Mouse (Mus musculus): ENCODE data around the gene BC053393. TPM values are rescaled to one million over a fixed set of nuclear protein-coding genes. Genes with fewer than 3 reads are reported as not detected.

The BC053393 gene
- not detected for polyA plus RNA-seq (2014; fragmentation: Illumina TruSeq; extraction: RNeasy Lipid Tissue Mini Kit (QIAGEN cat#74804); ENCODE audit: low read depth, low replicate concordance)

DNA sequence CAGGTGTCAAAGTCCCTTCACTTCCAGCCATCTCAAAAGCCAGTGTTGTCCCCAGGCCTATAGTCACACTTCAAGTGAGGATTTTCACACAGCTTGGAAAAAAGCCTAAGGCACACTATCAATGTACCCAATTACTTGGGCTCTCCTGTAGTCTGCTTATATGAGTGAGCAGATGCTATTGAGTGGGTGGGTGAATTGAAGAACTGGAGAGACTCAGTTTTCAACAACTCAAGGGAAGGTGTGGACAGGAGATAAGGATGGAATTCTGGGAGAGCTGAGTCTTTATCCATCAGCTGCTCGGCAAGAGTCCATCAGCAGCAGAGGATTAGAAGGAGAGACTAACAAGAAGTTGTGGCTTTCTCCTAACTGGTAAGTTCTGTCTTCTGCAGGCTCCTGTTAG, at the start of gene BC053393:
Gene BC053393, plus strand, starts transcription at position 210 of the 400 bp plus-strand sequence.

DNA sequence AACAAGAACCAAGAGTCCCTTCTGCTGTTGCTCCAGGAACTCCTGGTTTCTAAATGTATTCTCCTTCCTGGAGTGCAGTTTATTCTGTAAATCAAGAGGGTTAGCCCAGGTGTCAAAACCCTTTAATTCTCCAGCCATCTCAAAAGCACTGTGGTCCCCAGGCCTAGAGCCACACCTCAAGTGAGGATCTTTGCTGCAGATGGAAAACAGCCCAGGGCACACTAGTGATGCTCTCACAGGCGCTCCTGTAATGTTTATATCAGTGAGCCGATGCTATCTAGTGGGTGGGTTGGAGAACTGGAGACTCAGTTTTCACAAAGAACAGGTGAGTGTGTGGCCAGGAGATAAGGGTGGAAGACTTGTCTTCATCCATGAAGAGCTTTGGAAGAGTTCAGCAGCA, 47.4 kb upstream of the BC053393 start, which contains the start of gene Gm12169:
Gene Gm12169, plus strand, starts transcription at position 301 of the 400 bp plus-strand sequence.

DNA sequence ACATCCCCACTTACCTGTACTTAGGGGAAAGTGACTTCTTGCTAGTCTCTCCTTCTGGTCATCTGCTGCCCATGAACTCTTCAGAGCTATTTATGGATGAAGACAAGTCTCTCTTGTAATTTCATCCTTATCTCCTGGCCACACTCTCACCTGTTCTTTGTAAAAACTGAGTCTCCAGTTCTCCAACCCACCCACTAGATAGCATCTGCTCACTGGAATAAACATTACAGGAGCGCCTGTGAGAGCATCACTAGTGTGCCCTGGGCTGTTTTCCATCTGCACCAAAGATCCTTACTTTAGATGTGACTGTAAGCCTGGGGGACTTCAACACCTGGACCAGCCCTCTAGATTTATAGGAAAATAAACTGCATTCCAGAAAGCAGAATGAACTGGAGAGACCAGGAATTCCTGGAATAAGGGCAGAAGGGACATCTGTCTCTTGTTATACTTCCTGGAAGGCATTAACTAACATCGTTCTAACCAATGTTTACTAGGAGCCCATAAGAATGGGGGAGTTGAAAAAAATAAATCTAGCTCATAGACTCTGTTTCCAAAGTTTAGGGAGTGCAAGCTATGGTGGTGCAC, 58.0 kb downstream of the BC053393 start, which contains the start of gene Dppa1:
Gene Dppa1, minus strand, starts transcription at position 51 of the 585 bp plus-strand sequence.

Other genes with a start within 250 kb of the BC053393 start
- gene Itk, start 182.0 kb upstream of the BC053393 start, polyA plus RNA-seq (2014; fragmentation: Illumina TruSeq; extraction: RNeasy Lipid Tissue Mini Kit (QIAGEN cat#74804); ENCODE audit: low read depth, low replicate concordance) = 0.29 TPM
- 2.3 TPM for gene Fam71b, start 175.0 kb upstream of the BC053393 start, polyA plus RNA-seq (2014; fragmentation: Illumina TruSeq; extraction: RNeasy Lipid Tissue Mini Kit (QIAGEN cat#74804); ENCODE audit: low read depth, low replicate concordance)
- gene Med7, start 134.6 kb upstream of the BC053393 start, polyA plus RNA-seq (2014; fragmentation: Illumina TruSeq; extraction: RNeasy Lipid Tissue Mini Kit (QIAGEN cat#74804); ENCODE audit: low read depth, low replicate concordance) = 41.2 TPM
- gene Havcr2, start 116.6 kb upstream of the BC053393 start, polyA plus RNA-seq (2014; fragmentation: Illumina TruSeq; extraction: RNeasy Lipid Tissue Mini Kit (QIAGEN cat#74804); ENCODE audit: low read depth, low replicate concordance) = 1.2 TPM
- not detected for gene Gm12169, start 47.3 kb upstream of the BC053393 start, polyA plus RNA-seq (2014; fragmentation: Illumina TruSeq; extraction: RNeasy Lipid Tissue Mini Kit (QIAGEN cat#74804); ENCODE audit: low read depth, low replicate concordance)
- not detected for gene Dppa1, start 57.7 kb downstream of the BC053393 start, polyA plus RNA-seq (2014; fragmentation: Illumina TruSeq; extraction: RNeasy Lipid Tissue Mini Kit (QIAGEN cat#74804); ENCODE audit: low read depth, low replicate concordance)
- gene Timd2, start 135.5 kb downstream of the BC053393 start, polyA plus RNA-seq (2014; fragmentation: Illumina TruSeq; extraction: RNeasy Lipid Tissue Mini Kit (QIAGEN cat#74804); ENCODE audit: low read depth, low replicate concordance) = 1.4 TPM
- not detected for gene Havcr1, start 163.5 kb downstream of the BC053393 start, polyA plus RNA-seq (2014; fragmentation: Illumina TruSeq; extraction: RNeasy Lipid Tissue Mini Kit (QIAGEN cat#74804); ENCODE audit: low read depth, low replicate concordance)
- 3.3 TPM for gene Timd4, start 239.3 kb downstream of the BC053393 start, polyA plus RNA-seq (2014; fragmentation: Illumina TruSeq; extraction: RNeasy Lipid Tissue Mini Kit (QIAGEN cat#74804); ENCODE audit: low read depth, low replicate concordance)